Mouse (Mus musculus): ENCODE results near the gene F2rl1. TPM values are rescaled to one million over a fixed set of nuclear protein-coding genes. Genes with fewer than 3 reads are reported as not detected.
A peak's percentile ranks its signal among the peaks of the same experiment; 100 is the strongest.
"Not testable (repeated sequence)": the region's sequence is repeated elsewhere in the genome, so short reads cannot be mapped to it uniquely, and the experiment has no call there.

F2rl1 gene
- polyA plus RNA-seq, 1 experiment from 2014 or later: 0.72 TPM

DNA sequence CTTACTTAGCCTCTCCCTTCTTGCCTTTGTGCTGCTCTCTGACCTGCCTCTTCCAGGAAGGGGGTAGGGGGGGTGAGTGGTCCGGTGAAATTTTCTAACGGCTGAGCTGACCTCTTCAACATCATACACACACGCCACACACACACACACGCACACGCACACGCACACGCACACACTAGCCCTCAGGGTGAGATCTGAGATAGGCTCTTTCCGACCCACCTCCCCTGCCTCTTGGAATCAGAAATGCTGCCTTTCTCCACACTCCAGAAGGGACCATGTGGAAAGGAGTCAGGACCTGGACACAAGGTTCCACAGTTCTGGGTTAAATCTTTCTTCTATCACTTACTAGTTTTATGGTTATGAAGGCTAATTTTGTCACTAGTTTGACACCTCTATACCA is 8.6 kb upstream of the F2rl1 start:
- no peak overlapping the region for H3K9ac ChIP-seq
- no peaks in the 10 kb centered on the region for H3K9me3 ChIP-seq (replicated peaks)
- ATAC-seq (replicated peaks; ENCODE audit: insufficient number of reproducible peaks, insufficient read depth, low FRiP score, low read depth): no peak
- H3K4me1 ChIP-seq (replicated peaks): peaks cover 25% of the 10 kb centered on the region
- no peaks in the 10 kb centered on the region for H3K36me3 ChIP-seq
- WGBS: 40% methylated on average over 8 of the region's 8 CpGs
- H3K4me3 ChIP-seq: no peak overlapping the region
- H3K27me3 ChIP-seq: 0 out of 2 replicates have a peak, but pooled peaks cover 3% of the 10 kb centered on the region
- 0 out of 2 replicates have a peak overlapping the region, but pooled peaks have one; percentile 6 for H3K27ac ChIP-seq
- no peak overlapping the region for H3K4me2 ChIP-seq

DNA sequence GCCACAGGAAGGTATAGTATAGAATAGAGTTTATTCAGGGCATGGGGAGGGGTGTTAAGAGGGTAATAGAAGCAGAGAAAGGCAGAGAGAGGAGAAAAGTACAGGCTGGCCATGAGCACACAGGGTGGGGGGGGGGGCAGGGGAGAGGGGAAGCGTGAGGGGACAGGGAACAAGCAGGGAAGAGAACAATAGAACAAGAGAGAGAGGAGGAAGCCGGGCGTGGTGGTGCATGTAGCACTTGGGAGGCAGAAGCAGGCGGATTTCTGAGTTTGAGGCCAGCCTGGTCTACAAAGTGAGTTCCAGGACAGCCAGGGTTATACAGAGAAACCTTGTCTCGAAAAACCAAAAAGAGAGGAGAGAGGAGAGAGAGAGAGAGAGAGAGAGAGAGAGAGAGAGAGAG is 8.1 kb upstream of the F2rl1 start:
- H3K27ac ChIP-seq; H3K4me3 ChIP-seq; H3K4me2 ChIP-seq; H3K9me3 ChIP-seq (replicated peaks); H3K36me3 ChIP-seq; H3K27me3 ChIP-seq; H3K9ac ChIP-seq; ATAC-seq (replicated peaks; ENCODE audit: insufficient number of reproducible peaks, insufficient read depth, low FRiP score, low read depth): not testable (repeated sequence)
- peaks cover 25% of the 10 kb centered on the region for H3K4me1 ChIP-seq (replicated peaks)
- WGBS: 78% methylated on average over 4 of the region's 5 CpGs

DNA sequence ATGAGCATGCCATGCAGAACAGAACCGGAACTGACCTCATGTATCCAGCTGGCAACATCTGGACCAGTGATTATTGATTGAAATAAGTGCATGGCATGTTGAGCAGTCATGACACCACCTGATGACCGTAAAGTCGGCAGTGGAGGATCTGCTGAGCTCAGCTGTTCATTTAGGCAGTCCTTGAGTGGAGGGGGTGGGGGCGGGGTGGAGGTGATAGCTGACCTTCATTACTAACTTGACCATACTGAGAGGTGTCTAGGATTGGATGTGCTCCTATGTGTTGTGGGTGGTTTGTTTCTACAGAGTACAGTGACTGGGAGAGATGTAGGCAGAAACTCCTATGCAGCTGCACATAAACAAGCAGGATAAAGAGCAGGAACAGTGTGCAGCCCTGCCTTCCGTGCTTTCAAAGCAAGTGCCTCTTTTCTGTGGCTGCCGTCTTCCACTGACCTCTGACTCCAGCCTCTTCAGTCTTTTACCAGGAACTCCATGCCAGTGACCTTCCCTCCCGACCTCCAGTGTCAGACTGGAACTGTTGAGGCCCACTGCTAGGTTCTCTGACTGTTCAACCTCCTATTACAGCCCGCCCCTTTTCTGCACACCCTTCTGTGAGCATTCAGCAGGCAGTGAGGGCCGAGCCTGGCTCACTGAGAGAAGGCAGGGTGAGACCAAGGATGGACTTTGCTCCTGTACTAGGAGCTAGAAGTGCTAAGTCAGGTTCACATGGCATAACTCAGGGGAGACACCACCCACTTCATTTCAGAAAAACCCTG is 6.4 kb upstream of the F2rl1 start:
- no peak for ATAC-seq (replicated peaks; ENCODE audit: insufficient number of reproducible peaks, insufficient read depth, low FRiP score, low read depth)
- Histone ChIP-seq H3K9ac (no peak overlapping the region), H3K27me3 (peaks cover 5% of the 10 kb centered on the region; the same call in 1 of the 2 replicates), H3K4me3 (no peak overlapping the region), H3K9me3 (replicated peaks) (no peaks in the 10 kb centered on the region), H3K4me2 (no peak overlapping the region), H3K36me3 (no peaks in the 10 kb centered on the region), H3K27ac (no peak overlapping the region), H3K4me1 (replicated peaks) (peaks cover 25% of the 10 kb centered on the region)
- WGBS: 39% methylated on average over 9 of the region's 9 CpGs

DNA sequence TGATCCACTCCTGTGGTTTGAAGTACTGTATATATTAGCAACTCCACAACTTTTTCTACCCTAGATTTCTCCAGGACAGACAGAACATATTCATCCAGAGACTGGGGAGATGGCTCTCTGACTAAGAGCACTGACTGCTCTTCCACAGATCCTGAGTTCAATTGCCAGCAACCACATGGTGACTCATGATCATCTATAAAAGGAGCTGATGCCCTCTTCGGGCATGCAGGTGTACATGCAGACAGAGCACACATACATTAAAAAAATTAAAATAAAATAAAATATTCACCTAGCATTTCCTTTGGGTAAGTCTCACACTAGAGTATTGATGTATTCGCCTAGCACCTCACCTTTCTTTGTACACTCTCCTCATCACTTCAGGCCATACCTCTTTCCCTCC is 4.2 kb upstream of the F2rl1 start:
- H3K4me1 ChIP-seq (replicated peaks): peaks cover 17% of the 10 kb centered on the region
- ATAC-seq (replicated peaks; ENCODE audit: insufficient number of reproducible peaks, insufficient read depth, low FRiP score, low read depth): no peak
- no peak overlapping the region for H3K27ac ChIP-seq
- no peak overlapping the region for H3K4me3 ChIP-seq
- no peak overlapping the region for H3K9ac ChIP-seq
- H3K36me3 ChIP-seq: no peaks in the 10 kb centered on the region
- no peak overlapping the region for H3K4me2 ChIP-seq
- 79% methylated on average over 2 of the region's 2 CpGs for WGBS
- peaks cover 20% of the 10 kb centered on the region for H3K27me3 ChIP-seq
- no peaks in the 10 kb centered on the region for H3K9me3 ChIP-seq (replicated peaks)

DNA sequence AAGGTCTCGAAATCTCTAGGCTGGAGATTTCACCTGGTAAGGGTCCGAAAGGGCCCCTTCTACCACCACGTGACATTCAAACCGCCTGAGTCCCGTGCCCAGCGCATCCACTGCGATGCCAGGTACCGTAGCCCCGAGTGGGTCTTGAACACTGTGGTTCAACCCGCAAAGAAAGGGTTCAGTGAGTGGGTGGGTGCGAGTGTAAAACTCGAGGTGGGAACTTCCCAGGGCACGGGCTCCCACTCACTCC is 678 bp downstream of the F2rl1 start:
- under 1% methylated on average over 13 of the region's 13 CpGs for WGBS
- peak; percentile 25; the same call in 1 of the 2 replicates for ATAC-seq (replicated peaks; ENCODE audit: insufficient number of reproducible peaks, insufficient read depth, low FRiP score, low read depth)

DNA sequence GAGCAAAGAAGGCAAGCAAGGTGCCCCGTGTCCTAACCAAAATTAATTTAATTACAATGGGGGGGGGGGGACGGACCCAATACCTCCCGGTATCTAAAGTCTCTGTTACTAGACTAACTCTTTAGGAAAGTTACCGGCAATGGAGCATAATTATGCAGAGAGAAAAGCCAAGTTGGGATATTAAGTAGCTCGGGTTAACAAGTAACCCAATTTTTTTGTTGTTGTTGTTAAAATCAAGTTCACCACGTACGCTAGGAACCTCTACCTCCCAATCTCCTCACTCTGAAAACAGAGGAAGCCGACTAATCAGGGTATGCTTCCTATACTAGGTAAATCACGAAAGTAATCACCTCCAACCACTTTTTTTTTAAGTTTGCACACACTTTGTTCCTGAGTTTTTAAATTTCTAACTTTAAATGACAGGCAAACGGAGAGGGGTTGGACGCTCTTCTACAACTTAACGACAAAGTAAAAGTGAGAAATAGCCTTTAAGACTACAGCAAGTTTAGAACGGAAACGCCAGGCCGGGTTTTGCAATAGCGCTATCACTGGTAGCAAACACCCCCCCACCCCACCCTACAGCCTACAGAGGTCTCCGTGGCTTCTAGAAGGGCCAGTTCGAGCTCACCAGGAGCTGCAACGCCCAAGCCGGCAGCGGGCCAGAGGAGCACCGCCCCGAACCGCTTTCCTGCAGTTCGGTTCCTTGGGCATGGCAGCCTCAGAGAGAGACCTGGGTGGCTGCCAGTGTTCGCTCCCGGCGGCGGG is 1.2 kb downstream of the F2rl1 start:
- Histone ChIP-seq H3K4me3 (peak overlapping the region; percentile 50), H3K27ac (no peak overlapping the region), H3K36me3 (no peaks in the 10 kb centered on the region), H3K4me2 (peak overlapping the region; percentile 96), H3K4me1 (replicated peaks) (peaks cover 17% of the 10 kb centered on the region), H3K9ac (peak overlapping the region; percentile 44), H3K27me3 (peaks cover 23% of the 10 kb centered on the region), H3K9me3 (replicated peaks) (no peaks in the 10 kb centered on the region)
- WGBS: 7% methylated on average over 29 of the region's 29 CpGs
- ATAC-seq (replicated peaks; ENCODE audit: insufficient number of reproducible peaks, insufficient read depth, low FRiP score, low read depth): 0 out of 2 replicates have a peak, but pooled peaks have one; percentile 23

More for the DNA sequence above, 678 bp downstream of the F2rl1 start:
- peak overlapping the region; percentile 96 for H3K4me2 ChIP-seq
- no peak overlapping the region for H3K27ac ChIP-seq
- H3K27me3 ChIP-seq: peaks cover 23% of the 10 kb centered on the region
- no peaks in the 10 kb centered on the region for H3K9me3 ChIP-seq (replicated peaks)
- peaks cover 17% of the 10 kb centered on the region for H3K4me1 ChIP-seq (replicated peaks)
- peak overlapping the region; percentile 50 for H3K4me3 ChIP-seq
- peak overlapping the region; percentile 44 for H3K9ac ChIP-seq
- H3K36me3 ChIP-seq: no peaks in the 10 kb centered on the region

DNA sequence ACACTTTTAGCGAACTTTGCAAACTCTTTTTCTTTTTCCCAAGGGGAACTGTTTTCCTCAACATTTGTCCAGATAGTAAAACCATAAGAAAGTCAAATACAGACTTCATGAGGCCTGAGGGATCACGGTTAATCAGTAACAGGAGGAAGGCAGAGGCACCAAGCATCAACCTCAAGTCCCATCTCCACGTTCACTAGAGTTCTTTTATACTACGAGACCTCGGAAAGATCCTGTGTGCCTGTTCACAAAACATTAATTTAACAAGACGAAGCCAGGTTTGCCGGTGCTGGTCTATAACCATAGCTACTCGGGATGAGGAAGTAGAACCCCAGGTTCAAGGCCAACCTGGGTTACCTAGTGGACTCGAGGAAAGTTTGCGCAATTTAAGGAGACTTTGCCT is 2.9 kb downstream of the F2rl1 start:
- no peak for ATAC-seq (replicated peaks; ENCODE audit: insufficient number of reproducible peaks, insufficient read depth, low FRiP score, low read depth)
- Histone ChIP-seq H3K4me2 (no peak overlapping the region), H3K4me1 (replicated peaks) (peaks cover 17% of the 10 kb centered on the region), H3K9me3 (replicated peaks) (no peaks in the 10 kb centered on the region), H3K27ac (no peak overlapping the region), H3K27me3 (peaks cover 23% of the 10 kb centered on the region), H3K4me3 (no peak overlapping the region), H3K36me3 (no peaks in the 10 kb centered on the region), H3K9ac (no peak overlapping the region)
- 86% methylated on average over 10 of the region's 10 CpGs for WGBS

DNA sequence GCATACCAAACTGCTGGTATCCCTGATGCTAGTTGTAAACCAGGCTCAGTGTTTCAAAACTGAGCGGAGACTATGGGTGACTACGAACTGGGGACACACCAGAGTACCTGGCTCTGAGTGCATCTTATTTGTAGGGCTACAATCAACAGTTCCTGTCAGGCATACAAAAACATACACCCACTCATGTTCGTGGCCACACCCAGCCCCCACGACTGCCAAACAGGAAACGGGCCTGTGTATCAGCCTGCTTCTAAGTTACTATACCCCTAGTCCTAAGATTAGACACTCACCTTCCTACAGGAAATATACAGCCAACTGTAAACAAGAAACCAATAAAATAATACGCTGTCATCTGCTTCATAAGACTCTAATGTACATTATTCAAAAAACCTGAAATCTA is 4.0 kb downstream of the F2rl1 start:
- no peak overlapping the region for H3K9ac ChIP-seq
- H3K27ac ChIP-seq: no peak overlapping the region
- peaks cover 17% of the 10 kb centered on the region for H3K4me1 ChIP-seq (replicated peaks)
- no peaks in the 10 kb centered on the region for H3K9me3 ChIP-seq (replicated peaks)
- ATAC-seq (replicated peaks; ENCODE audit: insufficient number of reproducible peaks, insufficient read depth, low FRiP score, low read depth): no peak
- no peaks in the 10 kb centered on the region for H3K36me3 ChIP-seq
- 76% methylated on average over 6 of the region's 6 CpGs for WGBS
- H3K4me2 ChIP-seq: no peak overlapping the region
- no peak overlapping the region for H3K4me3 ChIP-seq
- H3K27me3 ChIP-seq: peaks cover 17% of the 10 kb centered on the region; the same call in 1 of the 2 replicates

DNA sequence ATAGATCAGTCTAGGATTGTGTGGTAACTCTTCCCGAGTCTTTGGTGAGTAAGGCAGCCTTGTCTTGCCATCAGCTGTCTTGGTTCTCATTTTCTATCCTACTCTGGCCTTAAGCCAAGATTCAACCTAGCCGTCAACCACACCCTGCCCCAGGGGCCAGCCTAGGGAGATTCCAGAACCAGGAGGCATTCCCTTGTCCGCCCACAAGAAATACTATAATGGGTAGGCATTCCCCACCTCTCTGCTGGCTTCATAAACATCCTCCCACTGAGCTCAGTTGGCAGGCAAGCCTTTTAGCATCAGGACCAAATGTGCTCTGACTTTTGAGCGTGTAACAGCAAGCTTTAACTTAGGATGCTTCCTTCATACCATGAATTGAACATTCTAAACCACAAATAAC is 10.3 kb downstream of the F2rl1 start:
- ATAC-seq (replicated peaks; ENCODE audit: insufficient number of reproducible peaks, insufficient read depth, low FRiP score, low read depth): no peak
- no peaks in the 10 kb centered on the region for H3K4me1 ChIP-seq (replicated peaks)
- no peak overlapping the region for H3K27ac ChIP-seq
- no peaks in the 10 kb centered on the region for H3K36me3 ChIP-seq
- no peak overlapping the region for H3K4me2 ChIP-seq
- 65% methylated on average over 4 of the region's 4 CpGs for WGBS
- no peaks in the 10 kb centered on the region for H3K27me3 ChIP-seq
- H3K9ac ChIP-seq: no peak overlapping the region
- no peaks in the 10 kb centered on the region for H3K9me3 ChIP-seq (replicated peaks)
- no peak overlapping the region for H3K4me3 ChIP-seq

DNA sequence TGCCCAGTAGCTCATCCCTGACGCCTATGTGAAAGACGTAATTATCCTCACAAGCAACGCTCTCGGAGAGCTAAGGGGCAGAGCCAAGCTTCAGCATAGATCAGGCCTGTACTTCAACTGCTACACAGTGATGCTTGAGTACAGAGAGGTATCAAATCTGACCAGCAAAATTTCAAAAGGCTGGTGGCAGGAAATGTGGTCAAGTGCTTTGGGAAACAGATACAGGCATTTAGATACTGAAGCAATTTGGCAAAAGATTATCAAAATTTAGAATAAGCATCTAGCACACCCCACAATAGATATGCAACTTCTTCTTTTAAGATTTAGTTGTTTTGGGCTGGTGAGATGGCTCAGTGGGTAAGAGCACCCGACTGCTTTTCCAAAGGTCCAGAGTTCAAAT is 15.0 kb downstream of the F2rl1 start:
- H3K9me3 ChIP-seq (replicated peaks): no peaks in the 10 kb centered on the region
- no peak for ATAC-seq (replicated peaks; ENCODE audit: insufficient number of reproducible peaks, insufficient read depth, low FRiP score, low read depth)
- H3K4me3 ChIP-seq: no peak overlapping the region
- H3K27me3 ChIP-seq: no peaks in the 10 kb centered on the region
- H3K36me3 ChIP-seq: no peaks in the 10 kb centered on the region
- 88% methylated on average over 5 of the region's 5 CpGs for WGBS
- no peak overlapping the region for H3K9ac ChIP-seq
- no peaks in the 10 kb centered on the region for H3K4me1 ChIP-seq (replicated peaks)
- H3K27ac ChIP-seq: no peak overlapping the region
- no peak overlapping the region for H3K4me2 ChIP-seq

DNA sequence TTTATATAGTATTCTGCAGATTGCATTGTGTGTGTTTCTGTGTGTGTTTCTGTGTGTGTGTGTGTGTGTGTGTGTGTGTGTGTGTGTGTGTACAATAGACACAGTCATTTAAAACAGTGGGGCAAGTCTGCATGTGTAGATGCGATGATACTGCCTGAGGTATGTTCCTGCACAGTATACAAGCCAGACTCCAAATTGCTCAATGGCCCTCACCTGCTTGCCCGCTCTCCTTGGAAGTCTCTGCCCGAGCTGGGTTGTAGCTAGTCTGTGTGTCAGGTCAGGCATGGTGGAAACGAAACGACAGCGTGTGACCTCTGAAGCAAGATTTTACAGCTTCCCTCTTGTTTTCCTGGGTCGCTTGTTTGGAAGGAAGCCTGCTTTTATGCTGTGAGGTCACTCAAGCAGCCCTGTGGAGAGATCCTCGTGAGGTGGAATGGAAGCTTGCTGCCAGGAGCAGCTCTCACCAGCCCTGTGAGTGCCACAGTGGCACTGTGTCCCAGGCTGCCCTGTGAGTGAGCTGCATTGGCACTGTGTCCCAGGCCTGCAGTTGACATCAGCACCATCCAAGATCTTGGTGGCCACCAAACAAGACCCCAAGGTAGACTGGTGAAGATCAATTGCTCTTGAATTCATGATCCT is 21.6 kb downstream of the F2rl1 start:
- H3K4me3 ChIP-seq: no peak overlapping the region
- no peaks in the 10 kb centered on the region for H3K9me3 ChIP-seq (replicated peaks)
- H3K4me2 ChIP-seq: no peak overlapping the region
- no peaks in the 10 kb centered on the region for H3K4me1 ChIP-seq (replicated peaks)
- ATAC-seq (replicated peaks; ENCODE audit: insufficient number of reproducible peaks, insufficient read depth, low FRiP score, low read depth): no peak
- no peaks in the 10 kb centered on the region for H3K27me3 ChIP-seq
- WGBS: 69% methylated on average over 8 of the region's 8 CpGs
- H3K36me3 ChIP-seq: no peaks in the 10 kb centered on the region
- H3K9ac ChIP-seq: no peak overlapping the region
- no peak overlapping the region for H3K27ac ChIP-seq
